9 mouse cellular contexts compared by ENCODE assay signal in the genomic region with DNA sequence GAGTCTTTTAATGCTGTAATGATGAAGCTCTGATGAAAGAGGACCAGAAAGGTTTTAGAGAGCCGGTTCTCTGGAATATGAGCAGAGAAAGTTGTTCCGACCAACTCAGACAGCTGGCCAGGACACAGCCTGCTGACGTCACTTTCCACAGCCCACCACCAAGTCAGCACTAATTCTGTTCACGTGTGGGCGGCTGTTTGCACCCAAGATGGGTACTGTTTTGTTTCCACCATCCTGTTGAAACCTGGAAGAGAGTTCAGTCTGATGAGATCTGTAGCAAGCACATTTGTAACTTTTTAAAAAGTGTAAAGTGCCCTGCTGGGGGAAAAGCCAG.
A peak's percentile ranks its signal among the peaks of the same experiment; 100 is the strongest.
DNase-seq lines count a peak whose midpoint lies in the region; ATAC-seq and TF ChIP-seq lines count a peak whose summit lies in the region.
"Had no signal": no experiment of that assay in that cellular context is flagged by ENCODE, and none has a peak within 500 bp of the region (broad histone marks: within the 10 kb centered on the region; RNA-seq: fewer than 3 reads in every experiment).

No protein-coding gene starts in this region.

- 48% methylated on average over 5 of the region's 5 CpGs for WGBS in forebrain, embryonic 10.5 days
- 53% methylated on average over 5 of the region's 5 CpGs for WGBS in forebrain, embryonic 14.5 days
- WGBS in heart, embryonic 15.5 days = 13% methylated on average over 5 of the region's 5 CpGs
- 23% methylated on average over 5 of the region's 5 CpGs for WGBS in limb, embryonic 11.5 days
- WGBS in hindbrain, embryonic 11.5 days = 57% methylated on average over 5 of the region's 5 CpGs
- WGBS in cerebellum, adult 2 months = 82% methylated on average over 5 of the region's 5 CpGs

- H3K4me1 ChIP-seq in forebrain, embryonic 10.5 days = peaks cover 59% of the 10 kb centered on the region
- peaks cover 36% of the 10 kb centered on the region for H3K4me1 ChIP-seq in forebrain, embryonic 14.5 days (ENCODE audit: control insufficient read depth, insufficient read depth, low read length)
- peaks cover 50% of the 10 kb centered on the region for H3K4me1 ChIP-seq in heart, embryonic 15.5 days (replicated peaks)
- H3K4me1 ChIP-seq in limb, embryonic 11.5 days (ENCODE audit: control insufficient read depth, insufficient read depth, low read length) = peaks cover 14% of the 10 kb centered on the region
- no peaks in the 10 kb centered on the region for H3K4me1 ChIP-seq in hindbrain, embryonic 11.5 days (replicated peaks; ENCODE audit: control insufficient read depth, insufficient read depth, low read length)
- H3K4me1 ChIP-seq in cerebellum, adult 2 months (ENCODE audit: control insufficient read depth, insufficient read depth, low read length) = no peaks in the 10 kb centered on the region

- H3K9me3 ChIP-seq in forebrain, embryonic 10.5 days = no peaks in the 10 kb centered on the region
- no peaks in the 10 kb centered on the region for H3K9me3 ChIP-seq in forebrain, embryonic 14.5 days (replicated peaks; ENCODE audit: control insufficient read depth, low read length)
- no peaks in the 10 kb centered on the region for H3K9me3 ChIP-seq in heart, embryonic 15.5 days (replicated peaks)
- H3K9me3 ChIP-seq in limb, embryonic 11.5 days (ENCODE audit: control insufficient read depth, low read length) = no peaks in the 10 kb centered on the region
- no peaks in the 10 kb centered on the region for H3K9me3 ChIP-seq in hindbrain, embryonic 11.5 days (ENCODE audit: control insufficient read depth, low read length)

- H3K27me3 ChIP-seq in forebrain, embryonic 10.5 days (ENCODE audit: poor library complexity, severe bottlenecking) = peaks cover 13% of the 10 kb centered on the region; the same call in 1 of the 2 replicates
- no peaks in the 10 kb centered on the region for H3K27me3 ChIP-seq in forebrain, embryonic 14.5 days (replicated peaks; ENCODE audit: control insufficient read depth, insufficient read depth, low read length)
- H3K27me3 ChIP-seq in heart, embryonic 15.5 days = no peaks in the 10 kb centered on the region
- no peaks in the 10 kb centered on the region for H3K27me3 ChIP-seq in limb, embryonic 11.5 days (ENCODE audit: control insufficient read depth, insufficient read depth, low read length)
- H3K27me3 ChIP-seq in hindbrain, embryonic 11.5 days (ENCODE audit: control insufficient read depth, insufficient read depth, low read length) = no peaks in the 10 kb centered on the region
- no peaks in the 10 kb centered on the region for H3K27me3 ChIP-seq in cerebellum, adult 2 months (ENCODE audit: control insufficient read depth, insufficient read depth, low read length)

- ATAC-seq in forebrain, embryonic 14.5 days = no peak
- ATAC-seq in heart, embryonic 15.5 days (replicated peaks; ENCODE audit: insufficient number of reproducible peaks, insufficient read depth, low FRiP score, low read depth) = no peak
- ATAC-seq in limb, embryonic 11.5 days (ENCODE audit: insufficient number of reproducible peaks, low FRiP score, low TSS enrichment, low read depth) = peak; percentile 67
- ATAC-seq in hindbrain, embryonic 11.5 days (ENCODE audit: low FRiP score) = no peak

- peak overlapping the region; percentile 51; the same call in 1 of the 2 replicates for H3K27ac ChIP-seq in forebrain, embryonic 10.5 days
- H3K27ac ChIP-seq in forebrain, embryonic 14.5 days (ENCODE audit: low read depth, low read length) = no peak overlapping the region
- H3K27ac ChIP-seq in heart, embryonic 15.5 days = peak overlapping the region; percentile 88
- no peak overlapping the region; the same call in 1 of the 2 replicates for H3K27ac ChIP-seq in limb, embryonic 11.5 days (replicated peaks; ENCODE audit: low read depth, low read length)
- no peak overlapping the region for H3K27ac ChIP-seq in hindbrain, embryonic 11.5 days (ENCODE audit: low read depth, low read length)
- no peak overlapping the region for H3K27ac ChIP-seq in cerebellum, adult 2 months (ENCODE audit: insufficient read depth, low read length)

- no peak overlapping the region for H3K4me3 ChIP-seq in forebrain, embryonic 10.5 days
- no peak overlapping the region for H3K4me3 ChIP-seq in forebrain, embryonic 14.5 days (ENCODE audit: low read depth, low read length)
- no peak overlapping the region for H3K4me3 ChIP-seq in heart, embryonic 15.5 days
- H3K4me3 ChIP-seq in limb, embryonic 11.5 days (ENCODE audit: low read depth, low read length) = no peak overlapping the region
- H3K4me3 ChIP-seq in hindbrain, embryonic 11.5 days (ENCODE audit: low read depth, low read length) = no peak overlapping the region
- H3K4me3 ChIP-seq in cerebellum, adult 2 months (replicated peaks; ENCODE audit: insufficient read depth, low read depth, low read length) = no peak overlapping the region

- H3K4me2 ChIP-seq in forebrain, embryonic 14.5 days (ENCODE audit: low read length) = no peak overlapping the region
- H3K4me2 ChIP-seq in heart, embryonic 15.5 days = peak overlapping the region; percentile 42
- H3K4me2 ChIP-seq in limb, embryonic 11.5 days (ENCODE audit: low read depth, severe bottlenecking) = no peak overlapping the region
- no peak overlapping the region for H3K4me2 ChIP-seq in hindbrain, embryonic 11.5 days (replicated peaks; ENCODE audit: low read depth, low read length)

- no peaks in the 10 kb centered on the region for H3K36me3 ChIP-seq in forebrain, embryonic 10.5 days (replicated peaks)
- no peaks in the 10 kb centered on the region for H3K36me3 ChIP-seq in forebrain, embryonic 14.5 days (ENCODE audit: control insufficient read depth, insufficient read depth, low read length)
- H3K36me3 ChIP-seq in heart, embryonic 15.5 days = no peaks in the 10 kb centered on the region
- no peaks in the 10 kb centered on the region for H3K36me3 ChIP-seq in limb, embryonic 11.5 days (ENCODE audit: control insufficient read depth, insufficient read depth, low read length)
- no peaks in the 10 kb centered on the region for H3K36me3 ChIP-seq in hindbrain, embryonic 11.5 days (ENCODE audit: control insufficient read depth, insufficient read depth, low read length)

- TF ChIP-seq POLR2A in cerebellum, adult 2 months (IDR thresholded peaks at IDR 0.05; ENCODE audit: borderline replicate concordance, insufficient read depth, low read length) = no peak

- H3K9ac ChIP-seq in forebrain, embryonic 14.5 days (ENCODE audit: low read length) = no peak overlapping the region
- peak overlapping the region; percentile 10; the same call in 1 of the 2 replicates for H3K9ac ChIP-seq in heart, embryonic 15.5 days
- H3K9ac ChIP-seq in limb, embryonic 11.5 days (ENCODE audit: low read length) = no peak overlapping the region
- no peak overlapping the region for H3K9ac ChIP-seq in hindbrain, embryonic 11.5 days (ENCODE audit: low read depth, low read length)

- DNase-seq in forebrain, embryonic 10.5 days (ENCODE audit: extremely low spot score, low spot score) = no peak
- no peak for DNase-seq in forebrain, embryonic 14.5 days (ENCODE audit: low spot score)
- peak; percentile 42 for DNase-seq in CD4-positive helper T cell, adult 2 months (ENCODE audit: low read depth, low spot score)
- DNase-seq in limb, embryonic 11.5 days (ENCODE audit: low spot score) = peak; percentile 34
- no peak for DNase-seq in hindbrain, embryonic 11.5 days (ENCODE audit: low spot score)
- DNase-seq in cerebellum, adult 2 months = no peak
- no peak for DNase-seq in kidney, adult 11 months
- DNase-seq: cerebellum, adult 18-20 months had no signal

- TF ChIP-seq CTCF in cerebellum, adult 2 months (IDR thresholded peaks at IDR 0.05; ENCODE audit: borderline replicate concordance, insufficient read depth, low read depth, low read length) = no peak

Comparison
In these comparisons a context has a peak if more than half of its experiments do, and no peak if none do; other contexts are left out.
1. H3K27ac ChIP-seq: peak in forebrain, embryonic 10.5 days (single experiment) and heart, embryonic 15.5 days (single experiment); none in forebrain, embryonic 14.5 days (single experiment), limb, embryonic 11.5 days (single experiment), hindbrain, embryonic 11.5 days (single experiment) and cerebellum, adult 2 months (single experiment).
2. DNase-seq: peak in CD4-positive helper T cell, adult 2 months (single experiment) and limb, embryonic 11.5 days (single experiment); none in forebrain, embryonic 10.5 days (single experiment), forebrain, embryonic 14.5 days (single experiment), hindbrain, embryonic 11.5 days (single experiment), cerebellum, adult 2 months (0 of 2) and kidney, adult 11 months (single experiment).